Mouse (Mus musculus) megakaryocyte progenitor cell, adult 5-6 weeks (primary cell): ENCODE results near the gene Ip6k3. TPM values are rescaled to one million over a fixed set of nuclear protein-coding genes. Genes with fewer than 3 reads are reported as not detected.

ENCODE experiments used
- total RNA-seq, 2 experiments: library from RNA; stranded (forward) in 1 of 2; stranded (reverse) in 1 of 2; fragments of 157-497, 149-512 nt in 1 of 2; fragments of 200-1000 nt in 1 of 2; gene quantifications; 2 replicates each; pipeline versions ENCODE4 v1.2.3 to v1.2.4; 2015 to 2017

The Ip6k3 gene
- total RNA-seq, 2 experiments from 2014 or later, result not detected

Other genes with a start within 250 kb of the Ip6k3 start
- gene Phf1, start 234.7 kb downstream of the Ip6k3 start, total RNA-seq (2015), result 2.1 TPM in 2 replicates
- 3.5 and 4.6 TPM in 2 replicates for gene Phf1, start 234.7 kb downstream of the Ip6k3 start, total RNA-seq (2017)
- gene Cuta, start 228.2 kb downstream of the Ip6k3 start, total RNA-seq (2015), result 181 and 216 TPM in 2 replicates
- gene Cuta, start 228.2 kb downstream of the Ip6k3 start, total RNA-seq (2017), result 75.8 and 82.9 TPM in 2 replicates
- gene Syngap1, start 226.5 kb downstream of the Ip6k3 start, total RNA-seq (2015), result 5.3 and 11.6 TPM in 2 replicates
- 3.6 TPM in 2 replicates for gene Syngap1, start 226.5 kb downstream of the Ip6k3 start, total RNA-seq (2017)
- 2.9 and 5.3 TPM in 2 replicates for gene Zbtb9, start 194.6 kb downstream of the Ip6k3 start, total RNA-seq (2015)
- 16.3 and 22.1 TPM in 2 replicates for gene Zbtb9, start 194.6 kb downstream of the Ip6k3 start, total RNA-seq (2017)
- gene Bak1, start 138.8 kb downstream of the Ip6k3 start, total RNA-seq (2015), result 130 and 135 TPM in 2 replicates
- gene Bak1, start 138.8 kb downstream of the Ip6k3 start, total RNA-seq (2017), result 63.3 and 68.7 TPM in 2 replicates
- gene Itpr3, start 110.5 kb downstream of the Ip6k3 start, total RNA-seq (2015), result 3.4 and 3.6 TPM in 2 replicates
- gene Itpr3, start 110.5 kb downstream of the Ip6k3 start, total RNA-seq (2017), result 5.3 and 6.2 TPM in 2 replicates
- 134 and 138 TPM in 2 replicates for gene Uqcc2, start 33.9 kb downstream of the Ip6k3 start, total RNA-seq (2015)
- 154 and 170 TPM in 2 replicates for gene Uqcc2, start 33.9 kb downstream of the Ip6k3 start, total RNA-seq (2017)
- gene Lemd2, start 36.7 kb upstream of the Ip6k3 start, total RNA-seq (2015), result 12.1 and 13.0 TPM in 2 replicates
- gene Lemd2, start 36.7 kb upstream of the Ip6k3 start, total RNA-seq (2017), result 21.4 and 21.8 TPM in 2 replicates